Mouse (Mus musculus) liver, postnatal 0 days (tissue): Measurements from ENCODE around the gene Rras. TPM values are rescaled to one million over a fixed set of nuclear protein-coding genes. Genes with fewer than 3 reads are reported as not detected.

Experiments used
- ATAC-seq: fragments of 200-750 bp; cut with Nextera tagmentation; 2 replicates; pipeline ENCODE4 v1.8.0; 2017; ENCODE audit warnings: mild to moderate bottlenecking, moderate library complexity
- DNase-seq: peaks from one replicate; pipeline ENCODE4 v3.0.0-alpha.2; 2016
- H3K27ac ChIP-seq: fragments of 300-500 bp; sonication (generic); 2 replicates; pipeline ENCODE4 v1.5.1; 2014; ENCODE audit warnings: antibody characterized with exemption, moderate library complexity, mild to moderate bottlenecking, low read depth
- H3K27me3 ChIP-seq: fragments of 300-500 bp; sonication (generic); 2 replicates; pipeline ENCODE4 v1.6.1; 2014; ENCODE audit warnings: low read length, control low read depth, mixed read lengths; ENCODE audit not compliant: insufficient read depth
- H3K36me3 ChIP-seq: fragments of 300-500 bp; sonication (generic); replicated peaks from 2 replicates; pipeline ENCODE4 v1.6.1; 2014; ENCODE audit warnings: mild to moderate bottlenecking, control low read depth, low read length, moderate library complexity, mixed read lengths; ENCODE audit not compliant: insufficient read depth
- H3K4me1 ChIP-seq: fragments of 300-500 bp; sonication (generic); 2 replicates; pipeline ENCODE4 v1.6.1; 2014; ENCODE audit warnings: antibody characterized with exemption, mild to moderate bottlenecking, control low read depth; ENCODE audit not compliant: insufficient read depth
- H3K4me2 ChIP-seq: fragments of 300-500 bp; sonication (generic); 2 replicates; pipeline ENCODE4 v1.6.1; 2014; ENCODE audit warnings: low read depth, mild to moderate bottlenecking, low read length, moderate library complexity, mixed read lengths
- H3K4me3 ChIP-seq: fragments of 300-500 bp; sonication (generic); 2 replicates; pipeline ENCODE4 v1.5.1; 2014; ENCODE audit warnings: low read depth, low read length
- H3K9ac ChIP-seq: fragments of 300-500 bp; sonication (generic); replicated peaks from 2 replicates; pipeline ENCODE4 v1.6.1; 2014; ENCODE audit warnings: mild to moderate bottlenecking, moderate library complexity
- H3K9me3 ChIP-seq: fragments of 300-500 bp; sonication (generic); 2 replicates; pipeline ENCODE4 v1.6.1; 2016; ENCODE audit warnings: mild to moderate bottlenecking, control low read depth, low read length, mixed read lengths
- CTCF ChIP-seq: sonication (generic); IDR thresholded peaks from 2 replicates; pipeline ENCODE4 v1.5.1; 2016; ENCODE audit warnings: antibody characterized with exemption, low read depth
- EP300 ChIP-seq: IDR thresholded peaks from 2 replicates; pipeline ENCODE4 v1.6.1; 2016; ENCODE audit warnings: antibody characterized with exemption, low read depth, mild to moderate bottlenecking
- WGBS: fragments of 180-500 bp; shearing (Covaris S2); extraction: QIAGEN DNeasy Blood & Tissue Kit; methylation state at CpG from one replicate; pipeline ENCODE4 v1.1.7; 2014; ENCODE audit not compliant: insufficient replicate concordance; 5-methylcytosine and 5-hydroxymethylcytosine counted together
- polyA plus RNA-seq: library from polyadenylated mRNA; unstranded; fragments of >200 nt; fragmentation: Nextera tagmentation; extraction: Ambion mirVana; gene quantifications from 2 replicates; pipeline ENCODE4 v1.2.1, GENCODE M21; 2015

Rras gene
- polyA plus RNA-seq, 1 experiment from 2014 or later: 25.4 TPM

DNA sequence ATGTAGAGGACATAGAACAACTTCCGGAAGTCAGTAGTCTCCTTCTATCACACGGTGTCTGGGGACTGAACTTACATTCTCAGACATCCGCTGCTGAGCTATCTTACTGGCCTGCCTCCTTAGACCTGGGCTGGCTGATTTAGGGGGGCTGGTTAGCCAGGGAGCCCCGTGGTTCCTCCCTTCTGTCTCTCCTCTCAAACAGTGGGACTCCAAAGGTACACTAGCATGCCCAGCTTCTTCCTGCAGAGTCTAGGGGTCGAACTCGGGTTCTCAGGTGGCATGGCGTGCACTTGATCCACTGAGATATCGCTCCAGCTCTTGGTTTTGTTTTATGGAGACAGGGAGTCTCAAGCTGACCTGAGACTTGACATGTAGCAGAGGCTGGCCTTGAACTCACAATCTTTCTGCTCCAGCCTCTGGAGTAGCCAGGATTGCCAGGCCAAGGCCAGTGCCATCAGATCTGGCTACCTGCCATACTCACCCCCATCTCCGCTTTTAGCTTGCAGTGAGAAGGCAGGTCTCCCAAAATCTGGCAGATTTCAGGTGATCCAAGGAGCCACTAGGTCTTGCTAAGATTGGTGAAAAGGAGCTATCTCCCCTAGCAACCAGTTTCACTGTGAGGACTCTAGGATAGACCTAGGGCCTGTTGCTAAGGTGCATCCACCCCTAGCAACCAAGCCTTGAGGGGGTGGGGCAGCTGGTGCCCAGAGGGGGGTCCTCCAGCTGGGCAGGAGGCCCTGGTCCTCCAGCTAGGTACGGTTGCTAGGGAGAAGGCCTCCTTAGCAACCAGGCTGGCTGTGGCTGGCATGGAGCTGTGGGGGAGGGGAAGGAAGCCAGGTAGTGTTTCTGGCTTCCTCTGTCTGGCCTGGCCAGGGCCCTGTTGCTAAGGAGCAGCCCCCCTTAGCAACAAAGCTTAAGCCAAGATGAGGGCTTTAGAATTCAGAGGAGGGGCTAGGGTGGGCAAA, 41.1 kb downstream of the Rras start:
- Histone ChIP-seq H3K27ac (no peak overlapping the region), H3K9ac (no peak overlapping the region), H3K9me3 (no peaks in the 10 kb centered on the region), H3K4me3 (no peak overlapping the region), H3K27me3 (no peaks in the 10 kb centered on the region), H3K4me2 (no peak overlapping the region), H3K4me1 (peaks cover 24% of the 10 kb centered on the region), H3K36me3 (no peaks in the 10 kb centered on the region)
- 74% methylated on average over 10 of the region's 10 CpGs for WGBS
- TF ChIP-seq EP300 (no peak), CTCF (no peak)
- DNase-seq: no peak
- no peak for ATAC-seq

DNA sequence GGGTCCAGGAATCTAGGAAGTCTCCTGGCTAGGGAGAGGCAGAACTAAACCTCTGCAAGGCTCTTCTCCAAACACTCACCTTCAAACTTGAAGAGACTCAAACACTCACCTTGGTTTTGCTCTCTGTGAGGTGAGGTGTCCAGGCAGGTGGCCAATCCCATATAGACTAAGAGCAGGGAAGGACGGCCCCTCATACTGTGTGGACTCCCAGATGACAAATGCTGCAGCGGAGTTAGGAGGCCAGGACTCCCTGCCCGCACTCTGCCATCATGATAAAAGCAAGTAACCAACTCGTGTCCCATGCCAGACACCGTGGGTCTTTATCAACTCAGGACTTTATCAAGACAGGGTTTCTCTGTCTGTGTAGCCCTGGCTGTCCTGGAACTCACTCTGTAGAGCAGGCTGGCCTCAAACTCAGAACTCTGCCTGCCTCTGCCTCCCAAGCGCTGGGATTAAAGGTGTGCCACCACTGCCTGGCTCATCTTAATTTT, 42.9 kb downstream of the Rras start:
- Histone ChIP-seq H3K4me2 (peak overlapping the region; percentile 76; the same call in 1 of the 2 replicates), H3K9ac (peak overlapping the region; percentile 82), H3K4me3 (peak overlapping the region; percentile 91; the same call in 1 of the 2 replicates), H3K9me3 (no peaks in the 10 kb centered on the region), H3K27me3 (no peaks in the 10 kb centered on the region), H3K4me1 (peaks cover 19% of the 10 kb centered on the region; the same call in 1 of the 2 replicates), H3K36me3 (no peaks in the 10 kb centered on the region), H3K27ac (no peak overlapping the region)
- no peak for DNase-seq
- no peak for ATAC-seq
- WGBS: 71% methylated on average over 6 of the region's 6 CpGs
- TF ChIP-seq EP300 (no peak), CTCF (no peak)

DNA sequence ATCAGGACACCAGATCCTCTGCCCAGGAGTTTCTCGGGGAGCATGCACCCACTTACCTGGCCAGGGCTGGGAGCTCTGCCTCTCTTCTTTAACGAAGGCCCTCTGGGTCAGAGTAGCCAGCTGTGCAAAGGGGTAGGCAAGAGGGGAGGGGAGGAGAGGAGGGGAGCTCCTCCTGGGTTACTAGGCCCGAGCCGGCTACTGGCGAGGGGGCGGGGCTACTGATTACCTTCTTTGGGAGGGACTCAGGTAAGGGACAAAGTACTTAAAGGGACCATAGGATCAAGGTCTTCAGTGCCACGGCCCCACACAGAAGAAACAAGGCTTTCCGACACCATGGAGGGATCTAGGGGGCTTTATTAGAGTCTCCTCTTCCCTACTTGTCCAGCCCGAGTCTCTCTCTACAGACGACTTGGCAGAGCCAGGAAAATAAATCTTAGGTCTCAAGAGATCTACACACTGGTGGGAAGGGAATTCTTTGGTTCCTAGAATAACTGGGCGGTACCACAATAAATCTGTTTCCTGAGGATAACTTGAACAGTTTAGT, 43.8 kb downstream of the Rras start:
- no peak for TF ChIP-seq EP300
- no peak for TF ChIP-seq CTCF
- Histone ChIP-seq H3K4me2 (peak overlapping the region; percentile 76), H3K27me3 (no peaks in the 10 kb centered on the region), H3K27ac (peak overlapping the region; percentile 94), H3K9me3 (no peaks in the 10 kb centered on the region), H3K4me3 (peak overlapping the region; percentile 91), H3K9ac (peak overlapping the region; percentile 82), H3K4me1 (peaks cover 19% of the 10 kb centered on the region; the same call in 1 of the 2 replicates), H3K36me3 (no peaks in the 10 kb centered on the region)
- ATAC-seq: peak; percentile 25
- 24% methylated on average over 11 of the region's 11 CpGs for WGBS
- peak; percentile 77 for DNase-seq

DNA sequence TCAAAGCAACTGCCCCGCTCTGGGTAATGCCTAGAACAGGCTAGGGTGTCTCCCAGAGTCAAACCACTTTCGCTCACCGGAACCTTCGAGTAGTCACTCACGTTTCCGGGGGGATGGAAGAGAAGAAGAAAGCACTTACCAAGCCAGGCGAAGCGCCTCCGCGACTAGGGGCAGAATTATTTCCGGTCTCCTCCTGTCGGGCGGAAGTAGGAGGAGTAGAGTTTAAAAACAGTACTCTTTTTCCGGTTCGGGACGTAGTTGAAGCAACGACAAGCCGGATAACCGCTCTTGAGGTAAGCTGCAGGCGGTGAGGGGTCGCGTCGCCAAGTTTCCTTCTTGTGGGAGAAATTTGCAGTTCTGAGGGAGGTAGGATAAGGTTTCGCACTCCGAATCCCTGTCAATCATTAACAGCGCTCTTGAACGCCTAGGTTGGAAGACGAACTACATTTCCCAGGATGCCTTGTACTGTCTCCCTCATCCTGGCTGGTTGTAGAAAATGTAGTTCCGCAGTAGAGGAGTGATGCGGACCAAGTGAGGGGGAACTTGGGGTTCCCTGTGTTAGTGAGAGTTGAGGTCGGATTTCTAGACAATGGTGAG, 44.6 kb downstream of the Rras start, which contains the start of the genes Nosip and Prrg2:
Gene Nosip, plus strand, starts transcription at position 191 of the 597 bp plus-strand sequence.
Gene Prrg2, minus strand, starts transcription at position 439 of the 597 bp plus-strand sequence.
- ATAC-seq: peak; percentile 93
- peak within 1 kb of the TSS; percentile 82 for H3K9ac ChIP-seq
- no peaks in the 10 kb centered on the region for H3K9me3 ChIP-seq
- WGBS: 2% methylated on average over 31 of the region's 31 CpGs
- peak; percentile 94 for DNase-seq
- no peaks in the 10 kb centered on the region for H3K36me3 ChIP-seq
- H3K4me2 ChIP-seq: peak within 1 kb of the TSS; percentile 76
- peaks cover 19% of the 10 kb centered on the region; the same call in 1 of the 2 replicates for H3K4me1 ChIP-seq
- H3K27me3 ChIP-seq: no peaks in the 10 kb centered on the region
- H3K27ac ChIP-seq: peak within 1 kb of the TSS; percentile 94
- peak within 1 kb of the TSS; percentile 91 for H3K4me3 ChIP-seq
- TF ChIP-seq EP300: peak; percentile 20
- TF ChIP-seq CTCF: peak; percentile 41

DNA sequence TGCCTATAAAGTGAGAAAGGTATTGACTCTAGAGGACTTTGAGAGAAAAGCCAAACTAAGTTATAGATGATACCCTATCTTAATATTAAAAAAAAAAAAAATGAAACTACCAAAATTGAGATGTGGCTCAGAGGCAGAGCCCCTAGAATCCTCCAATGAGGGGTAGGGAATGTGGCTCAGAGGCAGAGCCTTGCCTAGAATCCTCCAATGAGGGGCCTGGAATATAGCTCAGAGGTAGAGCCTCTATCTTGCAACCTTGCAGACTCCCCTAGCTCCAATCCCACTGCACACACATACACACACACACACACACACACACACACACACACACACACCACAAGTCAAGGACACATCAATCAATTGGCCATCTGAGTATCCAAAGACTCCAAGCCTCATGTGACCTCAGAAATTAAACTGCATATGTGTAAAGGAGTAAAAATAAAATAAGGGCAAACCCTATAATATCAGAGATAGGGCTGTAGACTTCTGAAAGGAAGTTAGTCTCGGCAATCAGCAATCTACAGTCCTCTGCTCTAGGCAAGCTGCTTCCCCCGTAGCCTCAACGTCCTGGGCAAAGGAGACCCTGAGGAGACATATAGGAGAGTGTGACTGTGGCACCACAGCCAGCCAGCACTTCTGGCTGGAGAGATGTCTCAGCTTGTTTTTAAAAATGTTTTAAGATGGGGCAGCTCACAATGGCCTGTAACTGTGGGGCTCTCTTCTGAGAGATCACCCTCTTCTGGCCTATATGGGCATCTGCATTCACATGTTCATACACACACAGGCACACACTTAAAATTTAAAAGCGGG, 49.6 kb downstream of the Rras start:
- DNase-seq (no peak), ATAC-seq (peak; percentile 18; the same call in 1 of the 2 replicates)
- Histone ChIP-seq H3K4me1 (peaks cover 8% of the 10 kb centered on the region; the same call in 1 of the 2 replicates), H3K4me3 (no peak overlapping the region), H3K9ac (no peak overlapping the region), H3K36me3 (no peaks in the 10 kb centered on the region), H3K27ac (no peak overlapping the region), H3K4me2 (no peak overlapping the region), H3K27me3 (no peaks in the 10 kb centered on the region), H3K9me3 (no peaks in the 10 kb centered on the region)
- TF ChIP-seq EP300: no peak
- TF ChIP-seq CTCF: no peak
- WGBS: 51% methylated on average over 4 of the region's 4 CpGs
